In the genomic region with DNA sequence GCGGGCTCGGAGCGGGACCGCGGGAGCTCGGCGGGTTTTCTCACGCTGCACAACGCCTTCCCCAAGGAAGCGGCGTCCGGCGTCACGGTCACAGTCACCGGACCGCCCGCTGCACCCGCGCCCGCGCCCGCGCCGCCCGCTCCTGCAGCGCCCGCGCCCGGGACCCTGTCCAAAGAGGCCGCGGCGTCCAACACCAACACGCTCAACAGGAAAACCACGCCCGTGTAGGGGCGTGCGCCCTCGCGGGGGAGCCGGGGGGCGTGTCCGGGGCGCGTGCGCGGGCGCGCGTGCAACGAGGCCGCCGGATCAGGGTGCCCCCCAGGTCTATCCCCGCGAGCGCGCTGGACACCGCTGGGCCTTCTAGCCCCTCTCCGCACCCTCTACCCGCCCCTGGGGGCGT, we compare ENCODE assay signal across 8 mouse cellular contexts. TPM values are rescaled to one million over a fixed set of nuclear protein-coding genes. Genes with fewer than 3 reads are reported as not detected.
DNase-seq lines count a peak whose midpoint lies in the region; ATAC-seq lines count a peak whose summit lies in the region.

No protein-coding gene starts in this region.

- H3K4me3 ChIP-seq in forebrain, embryonic 11.5 days (ENCODE audit: low read depth, low read length): peak overlapping the region; percentile 55
- peak overlapping the region; percentile 60 for H3K4me3 ChIP-seq in hindbrain, embryonic 14.5 days (replicated peaks; ENCODE audit: low read length)
- peak overlapping the region; percentile 57 for H3K4me3 ChIP-seq in liver, embryonic 11.5 days (ENCODE audit: low read depth, low read length)
- H3K4me3 ChIP-seq in neural tube, embryonic 12.5 days: peak overlapping the region; percentile 56

- H3K4me1 ChIP-seq in forebrain, embryonic 11.5 days (replicated peaks; ENCODE audit: control insufficient read depth, insufficient read depth, low read length): peaks cover 2% of the 10 kb centered on the region
- peaks cover 11% of the 10 kb centered on the region; the same call in 1 of the 2 replicates for H3K4me1 ChIP-seq in hindbrain, embryonic 14.5 days (replicated peaks; ENCODE audit: control insufficient read depth, insufficient read depth, low read length)
- H3K4me1 ChIP-seq in liver, embryonic 11.5 days (replicated peaks; ENCODE audit: control insufficient read depth, insufficient read depth, low read length): 0 out of 2 replicates have a peak, but pooled peaks cover 3% of the 10 kb centered on the region
- peaks cover 19% of the 10 kb centered on the region for H3K4me1 ChIP-seq in neural tube, embryonic 12.5 days

- no peaks in the 10 kb centered on the region for H3K9me3 ChIP-seq in forebrain, embryonic 11.5 days (ENCODE audit: control insufficient read depth, low read length)
- no peaks in the 10 kb centered on the region for H3K9me3 ChIP-seq in hindbrain, embryonic 14.5 days (ENCODE audit: control insufficient read depth, low read length)
- H3K9me3 ChIP-seq in liver, embryonic 11.5 days (ENCODE audit: control insufficient read depth, low read length): no peaks in the 10 kb centered on the region
- no peaks in the 10 kb centered on the region for H3K9me3 ChIP-seq in neural tube, embryonic 12.5 days

- no peak overlapping the region for H3K27ac ChIP-seq in forebrain, embryonic 11.5 days (ENCODE audit: low read depth, low read length)
- H3K27ac ChIP-seq in hindbrain, embryonic 14.5 days: no peak overlapping the region
- no peak overlapping the region for H3K27ac ChIP-seq in liver, embryonic 11.5 days (ENCODE audit: low read depth, low read length)
- H3K27ac ChIP-seq in neural tube, embryonic 12.5 days: no peak overlapping the region

- peaks cover 33% of the 10 kb centered on the region for H3K27me3 ChIP-seq in forebrain, embryonic 11.5 days (ENCODE audit: control insufficient read depth, insufficient read depth, low read length)
- H3K27me3 ChIP-seq in hindbrain, embryonic 14.5 days (ENCODE audit: control insufficient read depth, insufficient read depth, low read length): peaks cover 43% of the 10 kb centered on the region
- H3K27me3 ChIP-seq in liver, embryonic 11.5 days (replicated peaks; ENCODE audit: control insufficient read depth, insufficient read depth, low read length): peaks cover 89% of the 10 kb centered on the region
- H3K27me3 ChIP-seq in neural tube, embryonic 12.5 days (replicated peaks): peaks cover 58% of the 10 kb centered on the region

- 0 out of 2 replicates have a peak, but pooled peaks have one; percentile 9 for ATAC-seq in forebrain, embryonic 11.5 days (replicated peaks; ENCODE audit: low FRiP score)
- ATAC-seq in hindbrain, embryonic 14.5 days (ENCODE audit: low FRiP score): peak; percentile 12; the same call in 1 of the 2 replicates
- 0 out of 2 replicates have a peak, but pooled peaks have one; percentile 27 for ATAC-seq in liver, embryonic 11.5 days (replicated peaks; ENCODE audit: low FRiP score)
- ATAC-seq in neural tube, embryonic 12.5 days (ENCODE audit: low FRiP score, low read depth): peak; percentile 5; the same call in 1 of the 2 replicates
- ATAC-seq in inflammation-experienced regulatory T-cells, adult 6 months: no peak

- no peaks in the 10 kb centered on the region for H3K36me3 ChIP-seq in forebrain, embryonic 11.5 days (ENCODE audit: control insufficient read depth, insufficient read depth, low read length)
- no peaks in the 10 kb centered on the region for H3K36me3 ChIP-seq in hindbrain, embryonic 14.5 days (replicated peaks; ENCODE audit: control insufficient read depth, insufficient read depth)
- H3K36me3 ChIP-seq in liver, embryonic 11.5 days (ENCODE audit: control insufficient read depth, insufficient read depth, low read length): no peaks in the 10 kb centered on the region
- no peaks in the 10 kb centered on the region for H3K36me3 ChIP-seq in neural tube, embryonic 12.5 days

- DNase-seq in A20 (ENCODE audit: low read depth, low spot score): peak; percentile 32
- peak; percentile 33 for DNase-seq in R1 (ENCODE audit: low read depth, low spot score)
- peak; percentile 67 for DNase-seq in forebrain, embryonic 11.5 days (ENCODE audit: low spot score)
- DNase-seq in hindbrain, embryonic 14.5 days (ENCODE audit: low spot score): no peak
- no peak for DNase-seq in liver, embryonic 11.5 days (ENCODE audit: low spot score)
- no peak for DNase-seq in layer of hippocampus, adult 11-12 months (ENCODE audit: low spot score)

- H3K9ac ChIP-seq in forebrain, embryonic 11.5 days (ENCODE audit: low read length): peak overlapping the region; percentile 68
- H3K9ac ChIP-seq in hindbrain, embryonic 14.5 days: peak overlapping the region; percentile 73
- H3K9ac ChIP-seq in liver, embryonic 11.5 days (ENCODE audit: low read depth, low read length): no peak overlapping the region
- peak overlapping the region; percentile 63 for H3K9ac ChIP-seq in neural tube, embryonic 12.5 days

- peak overlapping the region; percentile 99 for H3K4me2 ChIP-seq in forebrain, embryonic 11.5 days (ENCODE audit: low read depth, low read length, severe bottlenecking)
- peak overlapping the region; percentile 98 for H3K4me2 ChIP-seq in hindbrain, embryonic 14.5 days (replicated peaks)
- H3K4me2 ChIP-seq in liver, embryonic 11.5 days: peak overlapping the region; percentile 88
- H3K4me2 ChIP-seq in neural tube, embryonic 12.5 days (replicated peaks): peak overlapping the region; percentile 99

- WGBS in forebrain, embryonic 11.5 days: under 1% methylated on average over 45 of the region's 60 CpGs
- under 1% methylated on average over 45 of the region's 60 CpGs for WGBS in hindbrain, embryonic 14.5 days
- 1% methylated on average over 56 of the region's 60 CpGs for WGBS in liver, embryonic 11.5 days
- WGBS in neural tube, embryonic 12.5 days: under 1% methylated on average over 48 of the region's 60 CpGs

RNA-seq across cellular contexts. Expression of gene Cacng6, which starts 8.6 kb away (rescaled TPM):
- polyA plus RNA-seq in forebrain, embryonic 11.5 days (2014; fragmentation: Nextera tagmentation; extraction: Ambion mirVana): 0.40 and 0.44 TPM in 2 replicates
- polyA plus RNA-seq in hindbrain, embryonic 14.5 days (2014; fragmentation: Nextera tagmentation; extraction: Ambion mirVana): not detected in 2 replicates
- 0.19 TPM in 1 of 2 replicates, not detected in the other for polyA plus RNA-seq in liver, embryonic 11.5 days (2014; fragmentation: Nextera tagmentation; extraction: Ambion mirVana)
- 1.5 and 1.9 TPM in 2 replicates for polyA plus RNA-seq in neural tube, embryonic 12.5 days (2016; fragmentation: Nextera tagmentation; extraction: Ambion mirVana)
- not detected for polyA plus RNA-seq in inflammation-experienced regulatory T-cells, adult 6 months (2017; shearing (Covaris generic))

RNA-seq across cellular contexts. Expression of gene Cacng8, which starts 24.9 kb away (rescaled TPM):
- 7.9 and 9.3 TPM in 2 replicates for polyA plus RNA-seq in forebrain, embryonic 11.5 days (2014; fragmentation: Nextera tagmentation; extraction: Ambion mirVana)
- polyA plus RNA-seq in hindbrain, embryonic 14.5 days (2014; fragmentation: Nextera tagmentation; extraction: Ambion mirVana): 9.6 and 11.5 TPM in 2 replicates
- polyA plus RNA-seq in liver, embryonic 11.5 days (2014; fragmentation: Nextera tagmentation; extraction: Ambion mirVana): 1.7 and 2.3 TPM in 2 replicates
- polyA plus RNA-seq in neural tube, embryonic 12.5 days (2016; fragmentation: Nextera tagmentation; extraction: Ambion mirVana): 7.1 and 8.2 TPM in 2 replicates
- not detected for polyA plus RNA-seq in inflammation-experienced regulatory T-cells, adult 6 months (2017; shearing (Covaris generic))

Comparison
In these comparisons a context has a peak if more than half of its experiments do, and no peak if none do; other contexts are left out.
1. DNase-seq: peak in A20 (single experiment), R1 (single experiment) and forebrain, embryonic 11.5 days (single experiment); none in hindbrain, embryonic 14.5 days (single experiment), liver, embryonic 11.5 days (single experiment) and layer of hippocampus, adult 11-12 months (single experiment).
2. Peak in every context shown above with its lines, with median percentiles within 50 percentile points of each other: H3K4me2 ChIP-seq and H3K4me3 ChIP-seq.